Mouse (Mus musculus) bone marrow macrophage, adult 2 months (primary cell): ENCODE measurements around the gene Serpina9. TPM values are rescaled to one million over a fixed set of nuclear protein-coding genes. Genes with fewer than 3 reads are reported as not detected.

ENCODE experiments used
- H3K27ac ChIP-seq: 2 replicates; pipeline ENCODE4 v1.5.1; 2012; ENCODE audit warnings: low read depth, low read length; ENCODE audit not compliant: insufficient read depth
- H3K4me1 ChIP-seq: 2 replicates; pipeline ENCODE4 v1.6.1; 2012; ENCODE audit warnings: low read length; ENCODE audit not compliant: control insufficient read depth, insufficient read depth
- H3K4me3 ChIP-seq: 2 replicates; pipeline ENCODE4 v1.5.1; 2012; ENCODE audit warnings: mild to moderate bottlenecking, low read length, moderate library complexity; ENCODE audit not compliant: insufficient read depth
- CTCF ChIP-seq: IDR thresholded peaks from 2 replicates; pipeline ENCODE4 v1.5.1; 2012; ENCODE audit warnings: low read depth, mild to moderate bottlenecking, low read length, moderate library complexity
- POLR2A ChIP-seq: IDR thresholded peaks from 2 replicates; pipeline ENCODE4 v1.6.1; 2012; ENCODE audit warnings: mild to moderate bottlenecking, low read depth, low read length, borderline replicate concordance
- polyA plus RNA-seq: library from polyadenylated mRNA; stranded (reverse); fragments of >200 nt; gene quantifications from 2 replicates; pipeline ENCODE4 v1.2.4, GENCODE M21; 2012; ENCODE audit not compliant: missing spikeins, insufficient read depth, insufficient read length

Gene Serpina9
- polyA plus RNA-seq, result not detected in 2 replicates

DNA sequence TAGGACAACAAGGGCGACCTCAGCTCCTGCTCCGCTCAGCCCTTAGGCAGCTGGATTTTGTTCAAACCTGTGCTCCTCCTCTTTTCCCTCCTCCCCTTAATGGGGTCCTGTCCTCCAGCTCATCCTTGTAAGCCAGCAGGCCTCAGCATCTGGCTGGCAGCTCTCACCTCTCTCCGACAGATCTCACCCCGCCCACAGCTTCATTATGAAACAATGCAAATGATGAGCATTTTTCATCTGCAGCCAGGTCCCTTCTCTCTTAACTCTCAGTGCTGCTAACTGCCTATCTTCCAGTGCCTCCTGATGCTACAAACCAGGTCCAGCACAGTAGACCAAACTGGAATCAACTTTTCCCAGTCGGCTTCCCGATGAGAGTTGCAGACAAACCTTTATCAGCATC, at the start of gene Serpina9:
Serpina9 (minus strand) TSS at position 136 of the 400 bp plus-strand sequence.
- Histone ChIP-seq H3K27ac (no peak within 1 kb of the TSS), H3K4me3 (no peak within 1 kb of the TSS), H3K4me1 (no peaks in the 10 kb centered on the region)
- TF ChIP-seq CTCF, result no peak
- no peak for TF ChIP-seq POLR2A

DNA sequence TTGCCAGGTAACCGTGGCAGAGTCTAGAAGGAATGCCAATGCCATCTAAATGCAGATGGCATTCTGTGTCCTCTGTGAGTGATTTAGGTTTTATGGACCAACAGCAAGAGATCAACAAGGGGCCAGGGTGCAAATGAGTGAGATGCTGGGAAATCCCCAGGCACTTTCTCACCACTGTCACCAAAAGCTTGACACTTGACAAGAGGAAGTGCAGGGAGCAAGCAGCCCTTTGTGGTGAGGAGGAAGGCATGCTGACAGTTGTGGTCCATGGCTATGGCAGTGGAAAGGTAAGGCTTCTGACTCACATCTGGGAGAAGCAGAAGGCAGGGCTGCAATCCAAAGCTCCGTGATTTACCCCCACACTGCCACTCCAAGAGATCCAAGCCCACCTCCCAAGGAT, 48.3 kb upstream of the Serpina9 start:
- no peak for TF ChIP-seq POLR2A
- TF ChIP-seq CTCF, result no peak
- Histone ChIP-seq H3K4me1 (peaks cover 7% of the 10 kb centered on the region), H3K27ac (no peak overlapping the region), H3K4me3 (no peak overlapping the region)

DNA sequence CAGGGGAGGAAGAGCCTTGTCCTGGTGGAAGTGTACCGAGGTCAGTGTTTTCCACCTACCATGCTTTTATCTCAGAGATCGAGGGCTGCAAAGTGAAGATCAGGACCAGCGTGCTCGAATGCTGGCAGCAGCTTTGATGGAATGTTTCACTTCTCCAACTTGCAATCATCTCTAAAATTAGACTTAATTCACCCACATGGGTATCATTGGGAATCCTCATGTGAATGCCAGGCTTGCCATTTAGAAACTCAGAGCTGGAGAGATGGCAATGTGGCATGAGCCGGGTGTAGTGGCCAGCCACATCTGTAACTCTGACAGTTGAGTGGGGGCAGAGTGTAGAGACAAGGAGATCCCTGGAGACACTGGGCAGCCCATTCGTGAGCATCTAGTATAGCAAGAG, 46.6 kb upstream of the Serpina9 start:
- peaks cover 5% of the 10 kb centered on the region; the same call in 1 of the 2 replicates for H3K4me1 ChIP-seq
- H3K4me3 ChIP-seq, result no peak overlapping the region
- TF ChIP-seq POLR2A (no peak), CTCF (no peak)
- H3K27ac ChIP-seq, result no peak overlapping the region

DNA sequence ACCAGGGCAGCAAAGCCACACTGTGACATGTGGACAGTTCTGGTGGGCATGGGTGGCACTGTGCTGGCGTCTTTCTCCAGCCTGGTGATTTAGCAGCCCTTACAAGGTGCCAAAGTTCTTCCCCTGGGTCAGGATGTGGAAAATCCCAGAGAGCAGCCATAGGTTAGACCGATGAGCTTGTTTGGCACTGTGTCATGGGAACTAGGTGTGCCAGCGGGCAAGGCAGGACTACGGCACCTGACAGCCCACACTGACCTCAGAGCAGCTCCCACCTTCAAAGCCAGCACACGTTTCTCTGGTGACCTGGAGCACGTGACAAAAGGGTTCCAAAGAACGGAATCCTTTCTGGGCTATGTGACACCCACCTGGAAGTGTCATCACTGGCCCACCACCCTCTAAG, 44.0 kb upstream of the Serpina9 start:
- Histone ChIP-seq H3K4me3 (no peak overlapping the region), H3K4me1 (no peaks in the 10 kb centered on the region), H3K27ac (no peak overlapping the region)
- TF ChIP-seq POLR2A, result no peak
- TF ChIP-seq CTCF, result no peak

DNA sequence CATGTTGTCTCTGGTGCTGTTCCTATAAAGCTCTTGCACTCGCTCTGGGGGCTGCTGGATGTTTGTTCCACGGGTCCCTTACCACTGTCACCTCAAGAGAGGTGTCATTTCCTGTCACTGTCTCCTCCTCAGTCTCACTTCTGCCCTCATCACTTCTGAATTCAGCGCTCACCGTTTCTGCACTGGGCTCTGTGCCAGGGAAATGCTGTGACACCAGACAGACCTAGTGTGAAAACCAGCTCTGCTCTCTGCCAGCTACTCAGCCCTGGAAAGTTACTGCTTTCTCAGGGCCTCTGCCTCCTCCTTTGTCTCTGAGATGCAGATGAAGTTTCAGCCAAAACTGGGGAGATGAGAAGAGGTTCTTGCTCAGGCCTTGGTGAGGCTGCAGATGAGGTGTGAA, 43.5 kb upstream of the Serpina9 start:
- TF ChIP-seq CTCF, result no peak
- no peak for TF ChIP-seq POLR2A
- Histone ChIP-seq H3K4me1 (no peaks in the 10 kb centered on the region), H3K27ac (no peak overlapping the region), H3K4me3 (no peak overlapping the region)

DNA sequence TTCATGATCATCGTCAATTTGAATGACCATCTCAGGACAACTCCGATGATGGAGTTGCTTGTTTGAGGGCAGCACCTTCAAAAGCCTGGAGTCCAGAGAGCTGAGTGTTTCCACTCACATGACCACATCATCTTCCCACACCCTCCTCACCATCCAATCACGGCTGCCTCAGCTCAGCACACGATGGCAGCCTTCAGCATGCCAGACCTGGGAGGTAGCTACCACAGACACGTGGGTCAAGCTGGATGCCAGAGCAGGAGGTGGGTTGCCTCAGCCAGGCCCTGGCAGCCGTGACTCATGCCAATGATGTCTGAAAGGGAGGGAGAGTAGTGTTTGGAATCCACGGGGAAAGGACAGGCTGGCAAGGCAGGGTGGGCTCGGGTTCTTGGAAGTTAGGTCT, 42.2 kb upstream of the Serpina9 start:
- no peak overlapping the region for H3K4me3 ChIP-seq
- H3K27ac ChIP-seq, result no peak overlapping the region
- H3K4me1 ChIP-seq, result no peaks in the 10 kb centered on the region
- no peak for TF ChIP-seq CTCF
- TF ChIP-seq POLR2A, result no peak

DNA sequence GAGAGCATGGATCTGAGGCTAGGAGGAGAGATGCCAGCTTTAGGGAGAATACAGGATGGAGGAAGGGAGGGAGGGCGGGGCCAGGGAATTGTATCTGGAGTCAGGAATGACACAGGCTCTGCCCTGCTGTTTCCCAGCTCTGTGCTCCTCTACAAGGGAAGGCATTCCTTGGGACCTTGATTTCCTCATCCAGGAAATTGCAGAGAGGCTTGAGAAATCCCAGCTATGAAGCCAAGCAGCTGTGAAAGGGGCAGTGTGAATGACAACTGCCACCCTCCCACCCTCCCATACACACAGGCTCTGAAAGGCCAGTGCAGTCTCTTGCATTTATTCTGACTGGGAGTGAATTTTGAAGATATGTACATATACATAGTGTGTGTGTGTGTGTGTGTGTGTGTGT, 40.4 kb upstream of the Serpina9 start:
- Histone ChIP-seq H3K4me3 (no peak overlapping the region), H3K27ac (no peak overlapping the region), H3K4me1 (no peaks in the 10 kb centered on the region)
- no peak for TF ChIP-seq POLR2A
- TF ChIP-seq CTCF, result no peak

DNA sequence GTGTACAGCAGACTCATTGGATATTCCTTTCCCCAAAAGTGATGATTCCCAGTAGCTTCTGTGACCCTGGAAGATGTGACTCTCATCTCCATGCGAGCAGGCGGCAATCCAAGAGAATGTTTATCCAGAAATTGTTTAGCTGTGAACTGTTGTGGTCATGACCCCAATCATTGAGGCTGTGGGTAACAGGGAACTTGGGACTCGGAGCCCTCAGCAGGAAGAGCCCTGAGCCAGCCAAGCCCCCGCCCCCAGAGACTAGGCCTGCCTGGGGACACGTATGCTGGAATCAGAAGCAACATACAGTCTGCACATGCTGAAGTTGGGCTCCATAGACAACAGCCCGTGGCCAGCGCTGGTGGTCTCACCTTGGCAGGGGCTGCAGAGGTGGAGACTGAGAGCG, 32.2 kb upstream of the Serpina9 start:
- TF ChIP-seq CTCF, result no peak
- TF ChIP-seq POLR2A, result no peak
- H3K27ac ChIP-seq, result no peak overlapping the region

DNA sequence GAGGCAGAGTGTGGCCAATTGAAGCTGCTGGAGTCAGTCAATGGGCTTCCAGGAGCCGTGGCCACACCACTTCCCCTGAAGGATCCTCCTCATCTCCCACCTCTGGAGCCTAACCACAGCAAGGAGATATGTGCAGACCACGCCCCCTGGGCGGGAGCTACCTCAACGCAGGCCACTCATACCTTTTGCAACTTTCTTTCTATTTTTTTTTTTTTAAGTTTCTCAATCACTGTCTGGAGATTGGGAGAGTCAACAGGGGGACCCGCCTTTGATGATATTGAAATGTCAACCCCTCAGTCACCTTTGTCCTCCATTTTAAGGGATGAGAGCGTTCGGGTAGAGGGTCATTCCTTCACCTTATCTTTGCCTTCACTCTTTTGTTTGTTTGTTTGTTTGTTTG, 30.8 kb upstream of the Serpina9 start, which contains the start of gene Serpina12:
Serpina12 (minus strand) TSS at position 101 of the 400 bp plus-strand sequence.
- H3K4me1 ChIP-seq, result no peaks in the 10 kb centered on the region
- H3K4me3 ChIP-seq, result no peak within 1 kb of the TSS
- no peak within 1 kb of the TSS for H3K27ac ChIP-seq
- TF ChIP-seq POLR2A (no peak), CTCF (no peak)

More for the DNA sequence above, 32.2 kb upstream of the Serpina9 start:
- Histone ChIP-seq H3K4me1 (no peaks in the 10 kb centered on the region), H3K4me3 (no peak overlapping the region)

DNA sequence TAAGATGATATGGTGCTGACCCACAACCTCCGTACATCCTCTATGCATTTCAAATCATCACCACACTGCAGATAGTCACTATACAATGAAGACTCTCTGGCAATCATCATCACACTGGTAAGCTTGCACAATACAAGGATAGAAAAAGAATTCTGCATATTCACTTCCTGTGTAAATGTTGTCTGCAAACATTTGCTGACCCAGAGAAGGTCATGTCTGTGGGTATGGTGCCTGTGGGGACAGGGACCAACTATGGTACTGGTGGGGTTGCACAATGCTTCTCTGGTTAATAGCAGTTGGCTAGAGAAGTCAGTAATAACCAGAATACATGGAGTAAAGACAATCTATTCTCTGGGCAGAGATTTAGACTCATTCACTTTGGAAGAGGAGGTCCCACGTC, 29.2 kb upstream of the Serpina9 start:
- no peak for TF ChIP-seq POLR2A
- Histone ChIP-seq H3K4me1 (no peaks in the 10 kb centered on the region), H3K4me3 (no peak overlapping the region), H3K27ac (no peak overlapping the region)

DNA sequence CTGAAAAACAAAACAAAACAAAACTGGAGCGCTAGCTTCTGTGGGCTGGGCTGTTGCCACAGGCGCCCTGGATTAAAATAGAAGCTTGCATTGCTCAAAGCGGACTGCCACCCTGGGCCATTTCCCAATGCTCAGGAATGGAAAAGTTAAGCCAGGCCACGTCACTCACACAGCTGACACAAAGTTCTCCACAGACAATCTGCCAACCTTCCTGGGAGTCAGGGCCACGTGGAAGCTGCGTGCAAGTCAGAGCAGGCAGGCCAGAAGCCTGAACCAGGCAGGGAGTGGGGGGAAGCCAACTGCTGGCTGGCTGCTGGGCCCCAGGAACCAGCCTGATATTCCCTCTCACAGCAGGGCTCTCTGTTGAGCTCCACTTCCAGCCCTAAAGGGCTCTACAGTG, 27.8 kb upstream of the Serpina9 start:
- TF ChIP-seq POLR2A, result no peak
- Histone ChIP-seq H3K27ac (no peak overlapping the region), H3K4me1 (no peaks in the 10 kb centered on the region), H3K4me3 (no peak overlapping the region)
